Mouse (Mus musculus) MEL (cell line): ENCODE measurements around the gene Lrrc59. TPM values are rescaled to one million over a fixed set of nuclear protein-coding genes. Genes with fewer than 3 reads are reported as not detected.

Experiments used
- DNase-seq: peaks from one replicate; pipeline ENCODE4 v3.0.0; 2011; ENCODE audit warnings: low read depth, low spot score
- H3K27ac ChIP-seq: 2 replicates; pipeline ENCODE4 v1.5.1; 2012; ENCODE audit warnings: low read depth, mild to moderate bottlenecking, control low read depth, low read length, moderate library complexity; ENCODE audit not compliant: control insufficient read depth
- H3K27me3 ChIP-seq, 2 experiments: fragments of 150-350 bp in 1 of 2; sonication (generic) in 1 of 2; 2 replicates each; pipeline ENCODE4 v1.6.1; 2012; ENCODE audit warnings: low read length in 2 of 2, mild to moderate bottlenecking in 2 of 2, improper control_type of control experiment in 1 of 2, moderate library complexity in 1 of 2; ENCODE audit not compliant: insufficient read depth in 2 of 2, control insufficient read depth in 1 of 2
- H3K36me3 ChIP-seq, 2 experiments: 2 replicates each; pipeline ENCODE4 v1.6.1; 2012 to 2014; ENCODE audit warnings: low read length in 2 of 2, improper control_type of control experiment in 1 of 2, inconsistent platforms in 1 of 2, mild to moderate bottlenecking in 1 of 2; ENCODE audit not compliant: insufficient read depth in 2 of 2, control insufficient read depth in 1 of 2
- H3K4me1 ChIP-seq, 2 experiments: fragments of 150-350 bp in 1 of 2; sonication (generic) in 1 of 2; 2 replicates each; pipeline ENCODE4 v1.6.1; 2012; ENCODE audit warnings: low read length in 2 of 2, improper control_type of control experiment in 1 of 2, mild to moderate bottlenecking in 1 of 2; ENCODE audit not compliant: insufficient read depth in 2 of 2, control insufficient read depth in 1 of 2
- H3K4me3 ChIP-seq, 2 experiments: fragments of 150-350 bp in 1 of 2; sonication (generic) in 1 of 2; 2 replicates each; pipeline ENCODE4 v1.5.1; 2012; ENCODE audit warnings: low read depth in 2 of 2, low read length in 2 of 2, mild to moderate bottlenecking in 2 of 2, moderate library complexity in 2 of 2, control low read depth in 1 of 2, improper control_type of control experiment in 1 of 2; ENCODE audit not compliant: control insufficient read depth in 1 of 2, insufficient read depth in 1 of 2
- H3K79me2 ChIP-seq: 2 replicates; pipeline ENCODE4 v1.6.1; 2012; ENCODE audit warnings: mild to moderate bottlenecking, low read length, moderate library complexity; ENCODE audit not compliant: control insufficient read depth, poor library complexity, insufficient read depth
- H3K9ac ChIP-seq: 2 replicates; pipeline ENCODE4 v1.6.1; 2012; ENCODE audit warnings: low read depth, mild to moderate bottlenecking, control low read depth, low read length, moderate library complexity; ENCODE audit not compliant: control insufficient read depth, poor library complexity, severe bottlenecking
- H3K9me3 ChIP-seq: fragments of 150-350 bp; sonication (generic); replicated peaks from 2 replicates; pipeline ENCODE4 v1.6.1; 2012; ENCODE audit warnings: mild to moderate bottlenecking, low read length, improper control_type of control experiment, moderate library complexity; ENCODE audit not compliant: insufficient read depth
- CTCF ChIP-seq, 3 experiments: IDR thresholded peaks in 2 of 3; conservative IDR thresholded peaks in 1 of 3; 2 replicates each; pipeline ENCODE4 v1.5.1; 2011 to 2012; ENCODE audit warnings: low read length in 3 of 3, low read depth in 2 of 3, mild to moderate bottlenecking in 2 of 3, improper control_type of control experiment in 1 of 3, inconsistent platforms in 1 of 3, mixed read lengths in 1 of 3, moderate library complexity in 1 of 3; ENCODE audit not compliant: control insufficient read depth in 1 of 3, insufficient read depth in 1 of 3, poor library complexity in 1 of 3, severe bottlenecking in 1 of 3
- EP300 ChIP-seq, 2 experiments: IDR thresholded peaks; 2 replicates each; pipeline ENCODE4 v1.6.1; 2011; ENCODE audit warnings: improper control_type of control experiment in 2 of 2, low read length in 2 of 2, low read depth in 1 of 2, mild to moderate bottlenecking in 1 of 2
- ETS1 ChIP-seq: IDR thresholded peaks from 2 replicates; pipeline ENCODE4 v1.6.1; 2012; ENCODE audit warnings: low read depth, mild to moderate bottlenecking, inconsistent platforms, low read length, improper control_type of control experiment, moderate library complexity
- GABPA ChIP-seq: IDR thresholded peaks from 2 replicates; pipeline ENCODE4 v1.6.1; 2012; ENCODE audit warnings: low read depth, mild to moderate bottlenecking, inconsistent platforms, low read length, improper control_type of control experiment, moderate library complexity
- GATA1 ChIP-seq: IDR thresholded peaks from 2 replicates; pipeline ENCODE4 v1.6.1; 2011; ENCODE audit warnings: low read depth, low read length, improper control_type of control experiment
- HCFC1 ChIP-seq: IDR thresholded peaks from 2 replicates; pipeline ENCODE4 v1.6.1; 2012; ENCODE audit warnings: low read depth, mild to moderate bottlenecking, inconsistent platforms, low read length, improper control_type of control experiment, moderate library complexity
- JUND ChIP-seq: IDR thresholded peaks from 2 replicates; pipeline ENCODE4 v1.6.1; 2011; ENCODE audit warnings: low read depth, mild to moderate bottlenecking, improper control_type of control experiment, low read length
- MAFK ChIP-seq: IDR thresholded peaks from 2 replicates; pipeline ENCODE4 v1.6.1; 2011; ENCODE audit warnings: low read depth, mild to moderate bottlenecking, low read length, improper control_type of control experiment, borderline replicate concordance
- MAZ ChIP-seq: IDR thresholded peaks from 2 replicates; pipeline ENCODE4 v1.6.1; 2012; ENCODE audit warnings: low read depth, mild to moderate bottlenecking, inconsistent platforms, low read length, improper control_type of control experiment
- MEF2A ChIP-seq: IDR thresholded peaks from 2 replicates; pipeline ENCODE4 v1.6.1; 2014; ENCODE audit warnings: low read depth, mild to moderate bottlenecking, inconsistent platforms, low read length, improper control_type of control experiment; ENCODE audit not compliant: poor library complexity, insufficient replicate concordance, severe bottlenecking; ENCODE audit errors: extremely low read depth
- MXI1 ChIP-seq: IDR thresholded peaks from 2 replicates; pipeline ENCODE4 v1.6.1; 2011; ENCODE audit warnings: mild to moderate bottlenecking, low read depth, low read length, improper control_type of control experiment
- MYC ChIP-seq: IDR thresholded peaks from 2 replicates; pipeline ENCODE4 v1.6.1; 2011; ENCODE audit warnings: low read depth, mild to moderate bottlenecking, low read length, improper control_type of control experiment, moderate library complexity
- RAD21 ChIP-seq: IDR thresholded peaks from 2 replicates; pipeline ENCODE4 v1.6.1; 2011; ENCODE audit warnings: mild to moderate bottlenecking, low read depth, low read length, improper control_type of control experiment
- RCOR1 ChIP-seq: IDR thresholded peaks from 2 replicates; pipeline ENCODE4 v1.6.1; 2012; ENCODE audit warnings: low read depth, mild to moderate bottlenecking, inconsistent platforms, low read length, improper control_type of control experiment
- SIN3A ChIP-seq: IDR thresholded peaks from 2 replicates; pipeline ENCODE4 v1.6.1; 2012; ENCODE audit warnings: low read length, improper control_type of control experiment, inconsistent platforms
- TBP ChIP-seq: IDR thresholded peaks from 2 replicates; pipeline ENCODE4 v1.8.0; 2011; ENCODE audit warnings: low read depth, low read length, improper control_type of control experiment
- USF1 ChIP-seq: IDR thresholded peaks from 2 replicates; pipeline ENCODE4 v1.6.1; 2014; ENCODE audit warnings: low read depth, mild to moderate bottlenecking, inconsistent platforms, low read length, improper control_type of control experiment, moderate library complexity
- USF2 ChIP-seq, 2 experiments: IDR thresholded peaks; 2 replicates each; pipeline ENCODE4 v1.6.1; 2011 to 2012; ENCODE audit warnings: improper control_type of control experiment in 2 of 2, low read length in 2 of 2, borderline replicate concordance in 1 of 2, inconsistent platforms in 1 of 2, low read depth in 1 of 2, mild to moderate bottlenecking in 1 of 2; ENCODE audit not compliant: insufficient read depth in 1 of 2
- ZC3H11A ChIP-seq: IDR thresholded peaks from 2 replicates; pipeline ENCODE4 v1.6.1; 2012; ENCODE audit warnings: low read depth, mild to moderate bottlenecking, inconsistent platforms, low read length, improper control_type of control experiment
- ZNF384 ChIP-seq: IDR thresholded peaks from 2 replicates; pipeline ENCODE4 v1.6.1; 2012; ENCODE audit warnings: low read depth, mild to moderate bottlenecking, inconsistent platforms, low read length, improper control_type of control experiment
- polyA plus RNA-seq, 2 experiments: library from polyadenylated mRNA; stranded (reverse) in 1 of 2; unstranded in 1 of 2; fragments of >175 nt in 1 of 2; fragments of >200 nt in 1 of 2; gene quantifications; 2 replicates each; pipeline versions ENCODE4 v1.2.1 to v1.2.4; 2012; ENCODE audit warnings: low replicate concordance in 2 of 2, low read depth in 1 of 2; ENCODE audit not compliant: insufficient read length in 2 of 2, insufficient read depth in 1 of 2, missing spikeins in 1 of 2
- total RNA-seq: library from RNA; depleted of rRNA; stranded (reverse); fragments of 300-350 nt; gene quantifications from 2 replicates; pipeline ENCODE4 v1.2.3, GENCODE M21; 2012

The Lrrc59 gene
- total and polyA plus RNA-seq, 3 experiments: 464 to 633 (median 486) TPM

- TF ChIP-seq ZC3H11A (no peak), GATA1 (no peak), TBP (peak; percentile 49; the same call in 1 of the 2 replicates), SIN3A (peak; percentile 26; the same call in 1 of the 2 replicates), MYC (0 out of 2 replicates have a peak, but pooled peaks have one; percentile 44)
- TF ChIP-seq, all 39 proteins: peak for 14
Observed at GRCm38 (mm10) chr11:94601321-94602281, 28.0 kb upstream of the Lrrc59 start, which contains the start of gene Acsf2 (continued).

GRCm38 (mm10) chr11:94602356-94602955, 27.1 kb upstream of the Lrrc59 start:
- Histone ChIP-seq H3K9ac (peak overlapping the region; percentile 65), H3K27ac (no peak overlapping the region), H3K36me3 (peaks cover 0 to 5% of the 10 kb centered on the region in 2 experiments; a peak in 1 of 4 replicates), H3K79me2 (no peaks in the 10 kb centered on the region; the same call in 1 of the 2 replicates), H3K4me3 (peak overlapping the region in 1 of 2 experiments; percentile 89; a peak in 2 of 4 replicates), H3K4me1 (peaks cover 3 to 7% of the 10 kb centered on the region in 2 experiments; a peak in 2 of 4 replicates), H3K9me3 (no peaks in the 10 kb centered on the region), H3K27me3 (no peaks in the 10 kb centered on the region)
- no peak for DNase-seq
- TF ChIP-seq HCFC1: no peak
- TF ChIP-seq GABPA: no peak
- TF ChIP-seq MYC: no peak
- no peak for TF ChIP-seq CTCF (IDR thresholded peaks at IDR 0.05 in 2 of 3, conservative IDR thresholded peaks at IDR 0.05 in 1 of 3; ENCODE audit: control insufficient read depth in 1 of 3, insufficient read depth in 1 of 3, low read depth in 2 of 3, low read length in 3 of 3, poor library complexity in 1 of 3, severe bottlenecking in 1 of 3)
- TF ChIP-seq RCOR1: no peak
- TF ChIP-seq TBP: no peak
- TF ChIP-seq MXI1: no peak
- no peak for TF ChIP-seq JUND

GRCm38 (mm10) chr11:94610744-94611740, 18.5 kb upstream of the Lrrc59 start:
- no peaks in the 10 kb centered on the region for H3K9me3 ChIP-seq
- peak overlapping the region; percentile 53 for H3K9ac ChIP-seq
- peak; percentile 62 for DNase-seq
- 0 out of 4 replicates have a peak, but pooled peaks cover 0 to 2% of the 10 kb centered on the region in 2 experiments for H3K27me3 ChIP-seq
- H3K36me3 ChIP-seq: peaks cover 0 to 10% of the 10 kb centered on the region in 2 experiments; a peak in 2 of 4 replicates
- H3K79me2 ChIP-seq: no peaks in the 10 kb centered on the region
- H3K4me3 ChIP-seq: peak overlapping the region; percentile 56 to 57
- H3K27ac ChIP-seq: no peak overlapping the region
- peaks cover 5% of the 10 kb centered on the region in 2 experiments; a peak in 1 of 4 replicates for H3K4me1 ChIP-seq
- peak; percentile 44; the same call in 1 of the 2 replicates for TF ChIP-seq MAFK
- TF ChIP-seq USF1: no peak
- TF ChIP-seq HCFC1: peak; percentile 34; the same call in 1 of the 2 replicates
- 0 out of 2 replicates have a peak, but pooled peaks have one; percentile 41 for TF ChIP-seq TBP
- no peak for TF ChIP-seq USF2 (IDR thresholded peaks at IDR 0.05; ENCODE audit: borderline replicate concordance in 1 of 2, insufficient read depth in 1 of 2, low read depth in 1 of 2, low read length in 2 of 2)
- TF ChIP-seq ZNF384: peak; percentile 88
- TF ChIP-seq MAZ: no peak
- no peak for TF ChIP-seq CTCF (IDR thresholded peaks at IDR 0.05 in 2 of 3, conservative IDR thresholded peaks at IDR 0.05 in 1 of 3; ENCODE audit: control insufficient read depth in 1 of 3, insufficient read depth in 1 of 3, low read depth in 2 of 3, low read length in 3 of 3, poor library complexity in 1 of 3, severe bottlenecking in 1 of 3)
- no peak for TF ChIP-seq RAD21
- no peak for TF ChIP-seq ETS1
- no peak for TF ChIP-seq JUND
- TF ChIP-seq GATA1: no peak
- no peak for TF ChIP-seq EP300 (IDR thresholded peaks at IDR 0.05; ENCODE audit: low read depth in 1 of 2, low read length in 2 of 2)
- 0 out of 2 replicates have a peak, but pooled peaks have one; percentile 16 for TF ChIP-seq MEF2A
